Mouse (Mus musculus): Measurements from ENCODE around the gene Gm7073. TPM values are rescaled to one million over a fixed set of nuclear protein-coding genes. Genes with fewer than 3 reads are reported as not detected.

The Gm7073 gene
- not detected in 2 replicates for polyA plus RNA-seq (2012; rRNA removed)

DNA sequence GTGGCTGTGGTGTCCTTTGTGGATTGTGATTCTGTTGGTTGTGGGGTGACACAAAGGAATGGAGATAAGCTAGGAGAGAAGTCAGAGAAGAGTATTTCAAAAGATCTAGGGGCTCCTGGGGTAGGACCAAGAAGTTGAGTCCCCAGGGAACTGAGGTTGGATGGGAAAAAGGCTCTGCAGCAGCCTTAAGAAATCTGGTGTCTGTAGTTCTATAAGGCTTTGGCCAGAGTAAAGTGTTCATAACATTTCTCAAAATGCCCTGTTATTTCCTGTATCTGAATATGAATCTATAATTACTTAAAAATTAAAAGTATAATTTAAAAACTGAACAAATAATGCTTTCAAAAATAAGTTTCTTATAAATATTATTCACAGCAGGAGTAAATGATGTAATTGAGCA lies at the start of gene Gm7073:
TSS of gene Gm7073 (minus strand) at position 101 of the 400 bp plus-strand sequence.

Other genes starting within 250 kb of the Gm7073 start
- gene Atp11c, start 53.4 kb upstream of the Gm7073 start, polyA plus RNA-seq (2012; rRNA removed): 2.7 TPM in 2 replicates